Mouse (Mus musculus): ENCODE data around the gene Glrb. TPM values are rescaled to one million over a fixed set of nuclear protein-coding genes. Genes with fewer than 3 reads are reported as not detected.

Gene Glrb
- total RNA-seq (2014; fragmentation: Nextera tagmentation): not detected in 2 replicates
- not detected in 2 replicates for total RNA-seq (2017)

DNA sequence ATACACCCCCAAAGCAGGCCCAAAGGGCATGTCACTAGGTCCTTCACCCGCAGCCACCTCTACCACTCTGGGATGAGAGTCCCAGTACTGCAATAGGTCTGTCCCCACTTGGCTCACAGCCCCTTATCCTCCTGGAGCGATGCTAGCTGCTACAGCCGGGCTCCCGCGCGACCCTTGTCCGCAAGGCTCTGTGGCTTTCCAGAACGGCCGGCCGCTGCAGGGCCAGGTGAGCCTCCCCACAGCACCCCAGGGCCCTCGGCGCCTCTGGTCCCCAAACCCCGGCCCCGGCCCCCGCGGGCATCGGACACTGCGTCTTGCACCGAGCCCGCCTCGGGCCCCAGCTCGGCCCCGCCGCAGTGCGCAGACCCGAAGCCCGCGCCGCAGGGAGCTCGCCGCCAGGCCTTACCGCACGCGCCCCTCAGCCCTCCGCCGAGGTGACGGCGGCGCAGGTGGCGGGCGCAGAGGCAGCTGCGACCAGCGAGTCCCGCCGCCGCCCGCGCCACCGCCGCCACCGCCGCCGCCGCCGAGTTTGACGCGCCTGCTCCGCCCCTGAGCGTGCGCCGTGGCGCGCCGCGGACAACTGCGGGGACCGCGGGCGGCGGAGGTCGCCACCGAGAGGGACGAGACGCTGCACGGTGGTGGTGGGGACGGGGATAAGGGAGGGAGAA is at the start of gene Glrb:
Gene Glrb (minus strand): TSS at position 550 of the 668 bp plus-strand sequence.
- no peak for ATAC-seq (replicated peaks; ENCODE audit: low FRiP score, low TSS enrichment, poor library complexity, severe bottlenecking)

GRCm38 (mm10) chr3:80959965-80960364 is 46.5 kb upstream of the Glrb start:
- no peak for ATAC-seq (replicated peaks; ENCODE audit: low FRiP score, low TSS enrichment, poor library complexity, severe bottlenecking)

DNA sequence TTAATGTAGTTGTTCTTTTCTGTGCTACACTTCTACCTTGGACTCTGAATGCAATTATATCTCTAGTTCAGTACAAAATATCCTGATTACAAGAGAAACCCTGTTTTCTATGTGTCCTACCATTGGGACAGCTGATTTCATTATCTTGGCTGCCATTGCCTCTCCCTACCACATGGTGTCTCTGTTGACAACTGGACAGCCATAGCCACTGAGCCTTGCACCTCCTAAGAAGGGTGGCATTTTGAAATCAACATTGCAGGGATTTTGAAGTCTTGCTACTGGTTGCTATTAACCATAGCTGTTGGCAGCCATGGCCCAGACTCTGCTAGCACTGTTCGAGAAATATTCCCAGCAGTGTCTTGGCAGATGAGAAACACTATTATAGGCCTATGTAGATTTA is 45.1 kb upstream of the Glrb start:
- ATAC-seq (replicated peaks; ENCODE audit: low FRiP score, low TSS enrichment, poor library complexity, severe bottlenecking): peak; percentile 84

DNA sequence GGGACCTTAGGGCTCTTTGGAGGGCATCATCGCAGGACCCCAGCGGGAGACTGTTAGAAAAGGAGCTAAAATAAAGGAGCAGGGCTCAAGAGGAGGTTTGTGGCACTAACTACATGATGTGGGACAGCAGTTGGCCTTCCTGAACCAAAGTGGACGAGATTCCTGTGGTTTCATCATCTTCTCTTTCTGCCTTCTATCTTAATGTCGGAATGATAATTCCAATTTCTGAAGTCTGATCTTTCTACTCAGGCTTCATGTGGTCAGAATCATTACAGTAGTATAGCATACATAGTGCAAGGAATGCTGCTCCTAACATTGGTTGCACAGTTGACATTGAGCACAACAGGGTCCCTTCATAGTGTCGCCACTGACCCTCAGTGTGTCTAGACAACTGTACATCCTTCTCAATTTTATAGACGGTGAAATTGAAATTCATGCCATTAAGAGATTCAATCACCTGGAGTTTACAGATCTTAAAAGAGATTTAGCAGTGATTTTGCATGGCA is 372 bp upstream of the Glrb start:
- ATAC-seq (replicated peaks; ENCODE audit: low FRiP score, low TSS enrichment, poor library complexity, severe bottlenecking): no peak

GRCm38 (mm10) chr3:80894745-80895480 is 18.5 kb downstream of the Glrb start:
- no peak for ATAC-seq (replicated peaks; ENCODE audit: low FRiP score, low TSS enrichment, poor library complexity, severe bottlenecking)

- no peak for ATAC-seq (replicated peaks; ENCODE audit: low FRiP score, low TSS enrichment, poor library complexity, severe bottlenecking)
These were observed 19.1 kb downstream of the Glrb start for GRCm38 (mm10) chr3:80894328-80894727.

GRCm38 (mm10) chr3:80893055-80893690 is 20.3 kb downstream of the Glrb start:
- no peak for ATAC-seq (replicated peaks; ENCODE audit: low FRiP score, low TSS enrichment, poor library complexity, severe bottlenecking)

DNA sequence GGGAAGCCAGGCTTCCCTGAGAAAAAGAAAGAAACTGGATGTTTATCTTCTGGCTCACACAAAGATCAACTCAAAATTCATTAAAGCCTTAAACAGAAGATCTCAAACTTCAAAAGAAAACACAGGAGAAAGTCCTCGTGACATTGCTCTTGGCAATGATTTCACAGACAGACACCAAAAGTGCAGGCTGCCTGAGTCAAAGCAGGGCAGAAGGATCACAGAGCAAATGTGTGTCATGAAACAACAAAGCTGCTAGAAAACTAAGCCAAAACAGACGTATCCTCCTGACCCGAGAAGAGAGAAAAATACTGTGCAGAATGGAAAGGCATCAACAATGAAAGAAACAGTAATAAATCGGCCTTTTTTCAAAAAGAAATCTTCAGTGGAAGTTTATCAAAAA is 22.4 kb downstream of the Glrb start:
- ATAC-seq (replicated peaks; ENCODE audit: low FRiP score, low TSS enrichment, poor library complexity, severe bottlenecking): no peak

- ATAC-seq (replicated peaks; ENCODE audit: low FRiP score, low TSS enrichment, poor library complexity, severe bottlenecking): no peak
These were observed 28.3 kb downstream of the Glrb start for GRCm38 (mm10) chr3:80885174-80885573.

DNA sequence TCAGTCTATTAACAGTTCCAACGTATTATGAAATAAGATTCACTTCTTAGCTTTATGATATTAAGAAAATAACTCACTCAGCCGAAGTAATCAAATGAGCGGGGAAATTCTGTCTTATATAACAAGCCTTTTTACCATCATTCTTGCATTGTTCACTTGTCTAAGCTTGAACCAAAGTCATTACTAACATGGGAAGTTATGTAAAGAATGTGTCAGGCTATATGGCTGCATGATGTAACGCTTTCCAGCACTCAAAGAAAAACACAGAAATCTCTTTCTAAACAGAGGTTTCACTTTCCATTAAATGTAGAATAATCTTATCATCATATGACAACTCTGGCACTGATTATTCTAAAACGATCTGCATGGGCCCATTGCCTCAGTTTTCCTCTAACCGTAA is 29.9 kb downstream of the Glrb start:
- ATAC-seq (replicated peaks; ENCODE audit: low FRiP score, low TSS enrichment, poor library complexity, severe bottlenecking): no peak

- no peak for ATAC-seq (replicated peaks; ENCODE audit: low FRiP score, low TSS enrichment, poor library complexity, severe bottlenecking)
These were observed 32.7 kb downstream of the Glrb start for GRCm38 (mm10) chr3:80880660-80881293.

GRCm38 (mm10) chr3:80878571-80878970 is 34.9 kb downstream of the Glrb start:
- no peak for ATAC-seq (replicated peaks; ENCODE audit: low FRiP score, low TSS enrichment, poor library complexity, severe bottlenecking)

GRCm38 (mm10) chr3:80874690-80875353 is 38.6 kb downstream of the Glrb start:
- no peak for ATAC-seq (replicated peaks; ENCODE audit: low FRiP score, low TSS enrichment, poor library complexity, severe bottlenecking)

DNA sequence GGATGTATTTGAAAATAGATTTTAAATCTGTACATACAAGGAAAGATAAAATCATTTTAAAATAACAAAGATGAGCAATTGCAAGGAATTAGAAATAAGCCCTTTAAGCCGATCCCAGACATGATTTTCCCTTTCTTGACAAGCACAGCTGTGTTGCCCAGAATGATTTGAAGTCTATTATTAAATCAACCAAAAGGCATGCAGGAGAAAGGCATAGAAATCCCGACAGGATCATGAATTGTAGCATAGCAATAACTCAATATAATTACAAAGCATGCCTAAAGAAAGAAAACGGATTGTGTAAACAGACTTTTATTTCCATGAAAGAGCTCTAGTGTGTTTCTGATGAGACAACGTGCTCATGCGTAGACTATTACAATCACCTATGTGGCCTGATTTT is 39.4 kb downstream of the Glrb start:
- ATAC-seq (replicated peaks; ENCODE audit: low FRiP score, low TSS enrichment, poor library complexity, severe bottlenecking): no peak

GRCm38 (mm10) chr3:80871472-80872171 is 41.8 kb downstream of the Glrb start:
- no peak for ATAC-seq (replicated peaks; ENCODE audit: low FRiP score, low TSS enrichment, poor library complexity, severe bottlenecking)

- no peak for ATAC-seq (replicated peaks; ENCODE audit: low FRiP score, low TSS enrichment, poor library complexity, severe bottlenecking)
These were observed 46.1 kb downstream of the Glrb start for GRCm38 (mm10) chr3:80867328-80867727.

- no peak for ATAC-seq (replicated peaks; ENCODE audit: low FRiP score, low TSS enrichment, poor library complexity, severe bottlenecking)
These were observed 60.5 kb downstream of the Glrb start for GRCm38 (mm10) chr3:80852912-80853507.

DNA sequence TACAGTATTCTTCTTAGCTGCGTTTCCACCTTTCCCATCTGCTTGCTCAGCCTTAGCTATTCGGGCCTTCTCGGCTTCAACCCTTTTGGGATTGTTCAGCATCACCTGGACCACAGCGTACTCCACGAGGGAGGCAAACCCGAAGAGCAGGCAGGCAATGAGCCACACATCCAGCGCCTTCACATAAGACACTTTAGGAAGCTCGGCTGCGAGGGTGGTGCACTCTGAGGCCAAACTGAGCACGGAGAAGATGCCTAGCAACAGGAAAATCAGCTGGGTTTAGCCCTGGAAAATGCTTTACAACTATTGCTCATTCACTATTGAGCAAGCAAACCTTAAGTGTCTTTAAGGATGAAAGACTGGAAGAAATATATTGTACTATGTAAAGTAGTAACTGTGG is 62.5 kb downstream of the Glrb start:
- no peak for ATAC-seq (replicated peaks; ENCODE audit: low FRiP score, low TSS enrichment, poor library complexity, severe bottlenecking)

Data from megakaryocyte-erythroid progenitor cell, adult 5-6 weeks (primary cell).